Mouse (Mus musculus) bone marrow, adult 2 months (tissue): ENCODE measurements at regions not wholly inside any gene's neighbourhood (a gene's known extent, or its start where the extent isn't known, plus 50 kb on each side); places are given as distances from the start of the nearest gene placed in this dataset.

ENCODE experiments used
- H3K27ac ChIP-seq: fragments of 200-500 bp; 2 replicates; pipeline ENCODE4 v1.5.1; 2012; ENCODE audit warnings: low read depth, mild to moderate bottlenecking, control low read depth, inconsistent platforms, low read length; ENCODE audit not compliant: control insufficient read depth, poor library complexity, insufficient read depth
- H3K4me1 ChIP-seq: fragments of 200-500 bp; 2 replicates; pipeline ENCODE4 v1.6.1; 2011; ENCODE audit warnings: low read length; ENCODE audit not compliant: control insufficient read depth, insufficient read depth
- H3K4me3 ChIP-seq: fragments of 200-500 bp; replicated peaks from 2 replicates; pipeline ENCODE3; 2011; ENCODE audit warnings: mild to moderate bottlenecking, low read depth, low read length, control low read depth; ENCODE audit not compliant: control insufficient read depth
- CTCF ChIP-seq: fragments of 200-500 bp; IDR thresholded peaks from 2 replicates; pipeline ENCODE4 v1.5.1; 2011; ENCODE audit warnings: low read length, control low read depth; ENCODE audit not compliant: control insufficient read depth, insufficient read depth
- POLR2A ChIP-seq: fragments of 200-500 bp; IDR thresholded peaks from 2 replicates; pipeline ENCODE4 v1.6.1; 2011; ENCODE audit warnings: low read depth, mild to moderate bottlenecking, control low read depth, low read length, borderline replicate concordance; ENCODE audit not compliant: control insufficient read depth
- WGBS: fragments of 180-500 bp; shearing (Covaris S2); methylation state at CpG from one replicate; pipeline ENCODE4 v1.1.7; 2018; 5-methylcytosine and 5-hydroxymethylcytosine counted together

GRCm38 (mm10) chr16:86644912-86645312 is 709.1 kb upstream of the N6amt1 start:
- Histone ChIP-seq H3K27ac (no peak overlapping the region), H3K4me3 (no peak overlapping the region), H3K4me1 (no peaks in the 10 kb centered on the region)
- no peak for TF ChIP-seq CTCF
- TF ChIP-seq POLR2A: no peak
- WGBS: 38% methylated on average over 2 of the region's 2 CpGs

GRCm38 (mm10) chr16:86604166-86604565 is 702.5 kb upstream of the Adamts5 start:
- no peaks in the 10 kb centered on the region for H3K4me1 ChIP-seq
- no peak overlapping the region for H3K4me3 ChIP-seq
- 77% methylated on average over 7 of the region's 7 CpGs for WGBS
- no peak for TF ChIP-seq CTCF
- TF ChIP-seq POLR2A: no peak
- H3K27ac ChIP-seq: no peak overlapping the region

- H3K4me1 ChIP-seq: no peaks in the 10 kb centered on the region
- H3K4me3 ChIP-seq: no peak overlapping the region
- H3K27ac ChIP-seq: no peak overlapping the region
- TF ChIP-seq POLR2A (no peak), CTCF (no peak)
- WGBS: 63% methylated on average over 3 of the region's 3 CpGs
Observed at GRCm38 (mm10) chr16:86594992-86595391, 693.4 kb upstream of the Adamts5 start.

- H3K27ac ChIP-seq: no peak overlapping the region
- H3K4me1 ChIP-seq: no peaks in the 10 kb centered on the region
- WGBS: 77% methylated on average over 4 of the region's 4 CpGs
- H3K4me3 ChIP-seq: no peak overlapping the region
- TF ChIP-seq CTCF (no peak), POLR2A (no peak)
Observed at GRCm38 (mm10) chr16:86586044-86586443, 684.4 kb upstream of the Adamts5 start.

- Histone ChIP-seq H3K4me3 (no peak overlapping the region), H3K4me1 (no peaks in the 10 kb centered on the region), H3K27ac (no peak overlapping the region)
- 74% methylated on average over 5 of the region's 5 CpGs for WGBS
- no peak for TF ChIP-seq POLR2A
- TF ChIP-seq CTCF: no peak
Observed at GRCm38 (mm10) chr16:86578281-86578680, 676.7 kb upstream of the Adamts5 start.

GRCm38 (mm10) chr16:86547465-86548043 is 645.9 kb upstream of the Adamts5 start:
- H3K4me1 ChIP-seq: no peaks in the 10 kb centered on the region
- 84% methylated on average over 4 of the region's 4 CpGs for WGBS
- no peak overlapping the region for H3K27ac ChIP-seq
- TF ChIP-seq CTCF: no peak
- TF ChIP-seq POLR2A: no peak
- no peak overlapping the region for H3K4me3 ChIP-seq

- Histone ChIP-seq H3K4me1 (no peaks in the 10 kb centered on the region), H3K4me3 (no peak overlapping the region), H3K27ac (no peak overlapping the region)
- 82% methylated on average over 3 of the region's 3 CpGs for WGBS
- TF ChIP-seq CTCF (no peak), POLR2A (no peak)
Observed at GRCm38 (mm10) chr16:86546905-86547304, 645.3 kb upstream of the Adamts5 start.

- H3K4me3 ChIP-seq: no peak overlapping the region
- H3K4me1 ChIP-seq: no peaks in the 10 kb centered on the region
- TF ChIP-seq CTCF (no peak), POLR2A (no peak)
- H3K27ac ChIP-seq: no peak overlapping the region
- 60% methylated on average over 1 of the region's 1 CpGs for WGBS
Observed at GRCm38 (mm10) chr16:86544121-86544520, 642.5 kb upstream of the Adamts5 start.

- TF ChIP-seq CTCF (no peak), POLR2A (no peak)
- Histone ChIP-seq H3K4me3 (no peak overlapping the region), H3K4me1 (no peaks in the 10 kb centered on the region), H3K27ac (no peak overlapping the region)
- WGBS: 85% methylated on average over 5 of the region's 5 CpGs
Observed at GRCm38 (mm10) chr16:86536479-86536878, 634.9 kb upstream of the Adamts5 start.
